Mouse (Mus musculus) large intestine, adult 2 months (tissue): ENCODE data around the gene 4933415F23Rik. TPM values are rescaled to one million over a fixed set of nuclear protein-coding genes. Genes with fewer than 3 reads are reported as not detected.
"Not testable (repeated sequence)": the region's sequence is repeated elsewhere in the genome, so short reads cannot be mapped to it uniquely, and the experiment has no call there.

Source experiments
- DNase-seq: peaks from one replicate; pipeline ENCODE4 v3.0.0-alpha.2; 2012; ENCODE audit warnings: low read depth, low spot score
- WGBS: fragments of 180-500 bp; shearing (Covaris S2); methylation state at CpG from one replicate; pipeline ENCODE4 v1.1.7; 2018; 5-methylcytosine and 5-hydroxymethylcytosine counted together
- polyA plus RNA-seq: library from polyadenylated mRNA; depleted of rRNA; stranded (reverse); fragments of >200 nt; gene quantifications from 2 replicates; pipeline ENCODE4 v1.2.3, GENCODE M21; 2012; rRNA removed

The 4933415F23Rik gene
- polyA plus RNA-seq, result not detected in 2 replicates

DNA sequence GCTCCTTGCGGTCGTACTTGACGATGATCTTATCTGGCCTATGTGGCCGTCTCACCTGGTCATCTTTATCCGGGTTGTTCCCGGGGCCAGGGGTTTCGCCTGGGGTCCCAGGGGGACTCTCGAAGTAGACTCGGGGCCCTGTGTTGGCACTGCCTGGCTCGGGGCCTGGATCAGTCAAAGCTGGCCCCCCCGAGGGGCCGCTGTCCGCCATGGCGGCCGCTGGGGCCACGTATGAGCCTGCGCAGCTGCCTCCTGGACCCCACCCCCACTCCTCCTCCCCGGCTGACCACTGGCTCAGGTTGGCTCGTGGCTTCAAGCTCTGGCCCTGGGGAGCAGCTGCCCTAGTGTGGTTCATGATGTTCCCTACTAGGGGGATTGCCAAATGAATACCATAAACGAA, at the start of gene 4933415F23Rik:
4933415F23Rik (minus strand) TSS at position 233 of the 400 bp plus-strand sequence.
- WGBS, result 92% methylated on average over 20 of the region's 20 CpGs

GRCm38 (mm10) chr1:23151722-23152121, 49.7 kb upstream of the 4933415F23Rik start:
- no peak for DNase-seq
- WGBS, result 92% methylated on average over 1 of the region's 1 CpGs

More for the DNA sequence above, at the start of gene 4933415F23Rik:
- DNase-seq, result no peak

GRCm38 (mm10) chr1:23146198-23146873, 44.3 kb upstream of the 4933415F23Rik start:
- DNase-seq, result no peak

GRCm38 (mm10) chr1:23141121-23141811, 39.2 kb upstream of the 4933415F23Rik start:
- WGBS, result 85% methylated on average over 10 of the region's 10 CpGs

More at GRCm38 (mm10) chr1:23146198-23146873, 44.3 kb upstream of the 4933415F23Rik start:
- WGBS, result 67% methylated on average over 5 of the region's 5 CpGs

DNA sequence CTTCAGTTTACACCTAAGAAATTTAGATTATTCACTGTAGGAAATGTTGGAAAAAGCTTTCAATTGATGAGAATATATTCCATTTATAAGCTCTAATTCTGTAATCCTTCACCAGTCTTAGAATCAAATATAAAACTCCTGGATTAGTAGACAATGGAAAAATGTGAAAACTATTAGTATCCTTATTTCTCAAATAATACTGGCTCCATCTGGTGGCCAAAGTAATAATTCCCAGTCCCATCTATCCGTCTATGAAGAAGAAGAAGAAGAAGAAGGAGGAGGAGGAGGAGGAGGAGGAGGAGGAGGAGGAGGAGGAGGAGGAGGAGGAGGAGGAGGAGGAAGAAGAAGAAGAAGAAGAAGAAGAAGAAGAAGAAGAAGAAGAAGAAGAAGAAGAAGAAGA, 38.5 kb upstream of the 4933415F23Rik start:
- not testable (repeated sequence) for DNase-seq
- 0% methylated on average over 1 of the region's 1 CpGs for WGBS

More at GRCm38 (mm10) chr1:23141121-23141811, 39.2 kb upstream of the 4933415F23Rik start:
- no peak for DNase-seq

- 41% methylated on average over 4 of the region's 4 CpGs for WGBS
Measured at GRCm38 (mm10) chr1:23120901-23121300, 18.8 kb upstream of the 4933415F23Rik start.

GRCm38 (mm10) chr1:23119406-23119805, 17.4 kb upstream of the 4933415F23Rik start:
- WGBS, result 74% methylated on average over 4 of the region's 4 CpGs
- DNase-seq, result no peak

More at GRCm38 (mm10) chr1:23120901-23121300, 18.8 kb upstream of the 4933415F23Rik start:
- DNase-seq, result no peak

- DNase-seq, result no peak
- WGBS, result 45% methylated on average over 3 of the region's 3 CpGs
Measured at GRCm38 (mm10) chr1:23117423-23117822, 15.4 kb upstream of the 4933415F23Rik start.

GRCm38 (mm10) chr1:23109191-23109590, 7.1 kb upstream of the 4933415F23Rik start:
- no peak for DNase-seq
- 92% methylated on average over 1 of the region's 1 CpGs for WGBS

GRCm38 (mm10) chr1:23102881-23103280, 828 bp upstream of the 4933415F23Rik start:
- DNase-seq, result no peak
- 81% methylated on average over 4 of the region's 4 CpGs for WGBS

GRCm38 (mm10) chr1:23099791-23100190, 2.3 kb downstream of the 4933415F23Rik start:
- no peak for DNase-seq
- WGBS, result 71% methylated on average over 1 of the region's 1 CpGs

GRCm38 (mm10) chr1:23098451-23098850, 3.6 kb downstream of the 4933415F23Rik start:
- 89% methylated on average over 2 of the region's 2 CpGs for WGBS
- DNase-seq, result no peak

DNA sequence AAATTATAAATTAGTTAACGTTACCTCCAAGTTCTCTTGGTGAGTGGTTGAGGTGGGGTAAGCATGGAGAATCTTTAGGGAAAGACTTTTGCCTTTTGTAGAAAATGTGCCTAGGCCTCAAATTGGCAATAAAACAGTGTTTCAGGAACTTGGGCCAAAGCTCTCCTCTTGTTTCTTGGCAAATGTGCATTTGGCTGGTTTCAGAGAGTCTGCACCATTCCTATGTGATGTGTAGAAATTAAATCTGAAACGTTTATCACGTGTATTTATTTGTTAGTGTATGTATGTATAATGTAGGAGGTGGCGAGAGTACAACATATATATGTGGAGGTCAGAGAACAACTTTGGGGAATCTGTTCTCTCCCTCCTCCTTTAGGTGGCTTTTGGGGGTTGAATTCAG, 4.1 kb downstream of the 4933415F23Rik start:
- DNase-seq, result no peak
- 80% methylated on average over 4 of the region's 4 CpGs for WGBS

DNA sequence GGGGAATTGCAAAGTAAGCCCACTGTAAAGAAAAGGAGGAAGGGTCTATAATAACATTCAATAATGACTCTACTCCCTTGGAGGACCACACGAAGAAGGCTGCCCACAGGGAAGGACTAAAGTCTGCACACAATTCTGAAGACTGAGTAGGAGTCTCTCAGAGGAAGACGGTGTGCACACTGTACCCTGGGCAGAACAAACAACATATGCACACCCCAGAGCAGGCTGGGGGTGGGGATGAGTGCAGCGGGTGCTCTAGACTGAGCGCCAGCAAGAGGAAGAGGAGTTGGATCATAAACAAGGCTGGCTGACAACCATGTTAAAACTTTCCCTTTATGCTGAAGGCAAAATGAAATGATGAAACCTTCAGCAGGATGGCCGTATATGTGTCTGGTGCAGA, 34.3 kb downstream of the 4933415F23Rik start:
- DNase-seq, result no peak
- WGBS, result 68% methylated on average over 5 of the region's 5 CpGs

DNA sequence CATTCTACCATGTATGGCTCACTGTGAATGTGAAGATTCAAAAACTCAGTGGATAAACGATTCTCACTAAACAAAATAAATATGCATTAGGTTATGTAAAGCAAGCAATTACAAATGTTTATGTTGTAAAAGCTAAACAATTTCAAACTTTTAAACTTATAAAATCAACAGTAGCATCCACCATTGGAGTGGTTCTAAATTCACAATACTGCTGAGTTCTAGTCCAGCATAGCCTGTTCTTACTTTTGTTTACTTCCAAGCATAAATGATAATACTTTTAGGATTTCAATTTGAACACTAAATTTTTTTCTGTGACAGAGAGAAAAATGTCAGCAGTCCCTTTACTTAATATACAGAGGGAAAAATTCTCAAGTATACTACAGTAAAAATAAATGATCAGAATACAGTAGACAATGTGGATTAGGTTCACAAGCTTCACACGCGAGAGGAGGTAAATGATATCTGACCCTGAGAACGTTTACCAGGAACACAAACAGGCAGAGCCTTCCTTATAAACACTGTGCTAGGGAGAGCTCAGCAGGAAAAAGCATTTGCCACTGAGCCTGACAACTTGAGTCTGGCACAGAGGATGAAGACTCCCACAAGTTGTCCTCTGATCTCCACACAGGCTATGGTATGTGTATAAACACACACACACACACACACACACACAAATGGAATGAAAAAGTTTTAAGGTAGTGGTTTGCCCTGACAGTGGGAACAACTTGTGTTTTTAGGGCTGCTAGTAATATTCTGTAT, 37.2 kb downstream of the 4933415F23Rik start:
- WGBS, result 42% methylated on average over 4 of the region's 4 CpGs
- no peak for DNase-seq

DNA sequence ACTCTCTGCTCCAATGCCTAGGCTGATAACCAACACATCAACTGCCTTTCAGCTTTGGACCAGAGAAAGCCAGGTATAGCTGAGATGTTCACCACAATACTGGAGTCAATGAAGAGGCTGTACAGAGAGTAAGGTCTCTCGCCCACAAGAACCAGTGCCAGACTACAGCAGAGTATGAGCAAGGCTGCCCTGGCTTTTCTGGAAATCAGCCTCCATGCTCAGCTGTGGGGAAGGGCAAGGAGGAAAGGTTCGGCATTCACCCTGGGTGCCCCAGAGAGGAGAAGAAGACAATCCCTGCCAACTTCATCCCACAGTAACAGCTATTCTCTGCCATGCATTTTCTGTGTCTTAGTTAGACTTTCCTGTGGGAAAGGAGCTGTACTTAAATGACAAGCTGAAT, 38.1 kb downstream of the 4933415F23Rik start:
- 66% methylated on average over 2 of the region's 2 CpGs for WGBS
- DNase-seq, result no peak

DNA sequence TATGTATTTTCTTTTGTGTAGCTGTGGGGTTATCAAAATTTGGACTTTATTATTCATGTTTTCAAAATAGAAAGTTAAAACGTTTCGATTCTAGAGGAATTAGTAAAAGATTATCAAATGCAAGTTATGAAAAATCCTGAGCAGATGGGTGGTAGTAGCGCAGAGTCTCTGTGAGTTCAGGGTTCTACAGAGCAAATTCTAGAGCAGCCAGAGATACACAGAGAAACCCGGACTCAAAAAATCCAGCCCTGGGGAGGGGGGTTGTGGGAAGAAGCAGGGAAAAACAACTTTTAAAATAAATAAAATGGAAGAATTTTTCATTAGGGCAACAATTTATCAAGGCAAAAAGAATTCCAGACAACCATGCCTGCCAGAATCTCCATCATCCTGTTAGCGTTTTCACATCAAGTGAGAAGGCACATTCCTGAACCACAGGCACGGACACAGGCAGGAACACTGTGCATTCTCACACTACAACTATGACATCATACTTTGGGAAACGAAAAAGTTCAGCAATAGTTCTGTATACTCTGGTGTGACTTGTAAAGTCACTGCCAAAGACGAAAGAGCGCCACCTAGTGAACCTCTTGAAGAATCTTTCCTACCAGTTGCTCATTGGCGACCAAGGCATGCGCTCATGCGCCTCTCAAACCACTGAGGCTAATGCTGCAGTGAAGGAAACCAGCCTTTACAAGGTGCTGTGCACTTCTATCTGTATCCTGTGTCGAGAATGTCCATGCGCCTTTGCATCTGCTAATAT, 40.3 kb downstream of the 4933415F23Rik start:
- WGBS, result 26% methylated on average over 14 of the region's 14 CpGs
- DNase-seq, result peak; percentile 28

DNA sequence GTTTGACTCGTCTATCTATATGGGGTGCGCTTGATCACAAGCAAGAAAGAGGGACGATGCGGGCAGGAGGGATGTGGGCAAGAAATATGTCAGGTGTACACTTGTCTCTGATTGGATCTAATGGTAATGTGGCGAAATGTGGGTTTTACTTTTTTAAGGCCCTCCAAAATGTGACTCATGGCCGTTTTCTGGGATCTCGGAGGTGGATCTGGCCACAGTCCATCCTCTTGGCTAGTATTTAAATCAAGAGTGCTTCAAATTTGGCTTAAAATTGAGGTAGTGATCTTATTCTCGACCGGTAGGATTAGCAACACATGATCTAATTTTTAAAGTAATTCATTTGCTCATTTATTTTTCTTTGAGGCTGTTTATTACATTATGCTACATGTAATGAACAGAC, 42.0 kb downstream of the 4933415F23Rik start:
- WGBS, result 89% methylated on average over 9 of the region's 9 CpGs
- DNase-seq, result no peak
